Mouse (Mus musculus): ENCODE data around the gene Sptb. TPM values are rescaled to one million over a fixed set of nuclear protein-coding genes. Genes with fewer than 3 reads are reported as not detected.

Sptb gene
- polyA plus RNA-seq, 2 experiments, result 39.7 to 59.4 TPM

- Histone ChIP-seq H3K27me3 (ENCODE audit: control insufficient read depth, insufficient read depth, low read length) (no peaks in the 10 kb centered on the region), H3K9me3 (ENCODE audit: control insufficient read depth, low read length) (no peaks in the 10 kb centered on the region), H3K4me2 (ENCODE audit: low read depth) (no peak overlapping the region), H3K27ac (no peak overlapping the region), H3K9ac (replicated peaks) (no peak overlapping the region), H3K4me1 (replicated peaks; ENCODE audit: control insufficient read depth in 2 of 2, insufficient read depth in 2 of 2, low read length in 1 of 2) (peaks cover 19 to 23% of the 10 kb centered on the region in 2 experiments), H3K36me3 (replicated peaks; ENCODE audit: control insufficient read depth, insufficient read depth, low read depth) (peaks cover 83% of the 10 kb centered on the region), H3K4me3 (ENCODE audit: insufficient read depth in 1 of 2, low read depth in 2 of 2, low read length in 2 of 2) (no peak overlapping the region)
- 80% methylated on average over 24 of the region's 24 CpGs for WGBS (ENCODE audit: insufficient replicate concordance)
- no peak for TF ChIP-seq CTCF (IDR thresholded peaks at IDR 0.05; ENCODE audit: low read depth)
- TF ChIP-seq EP300 (IDR thresholded peaks at IDR 0.05; ENCODE audit: low read depth), result no peak
- DNase-seq (ENCODE audit: low read depth in 3 of 3, low spot score in 3 of 3), result no peak
- no peak for ATAC-seq (ENCODE audit: insufficient read depth)
Measured at GRCm38 (mm10) chr12:76598196-76598928, 112.0 kb downstream of the Sptb start.

GRCm38 (mm10) chr12:76597577-76598100 is 112.7 kb downstream of the Sptb start:
- TF ChIP-seq CTCF (IDR thresholded peaks at IDR 0.05; ENCODE audit: low read depth), result no peak
- no peak for TF ChIP-seq EP300 (IDR thresholded peaks at IDR 0.05; ENCODE audit: low read depth)
- Histone ChIP-seq H3K4me3 (ENCODE audit: insufficient read depth in 1 of 2, low read depth in 2 of 2, low read length in 2 of 2) (no peak overlapping the region), H3K4me1 (replicated peaks; ENCODE audit: control insufficient read depth in 2 of 2, insufficient read depth in 2 of 2, low read length in 1 of 2) (peaks cover 22 to 28% of the 10 kb centered on the region in 2 experiments), H3K4me2 (ENCODE audit: low read depth) (no peak overlapping the region), H3K9me3 (ENCODE audit: control insufficient read depth, low read length) (no peaks in the 10 kb centered on the region), H3K36me3 (replicated peaks; ENCODE audit: control insufficient read depth, insufficient read depth, low read depth) (peaks cover 76% of the 10 kb centered on the region), H3K9ac (replicated peaks) (no peak overlapping the region), H3K27me3 (ENCODE audit: control insufficient read depth, insufficient read depth, low read length) (no peaks in the 10 kb centered on the region), H3K27ac (no peak overlapping the region)
- 79% methylated on average over 15 of the region's 15 CpGs for WGBS (ENCODE audit: insufficient replicate concordance)
- DNase-seq (ENCODE audit: low read depth in 3 of 3, low spot score in 3 of 3) (no peak), ATAC-seq (ENCODE audit: insufficient read depth) (no peak)

GRCm38 (mm10) chr12:76596292-76597023 is 113.9 kb downstream of the Sptb start:
- H3K4me1 ChIP-seq (replicated peaks; ENCODE audit: control insufficient read depth in 2 of 2, insufficient read depth in 2 of 2, low read length in 1 of 2), result peaks cover 22 to 28% of the 10 kb centered on the region in 2 experiments
- H3K9ac ChIP-seq (replicated peaks), result no peak overlapping the region
- H3K9me3 ChIP-seq (ENCODE audit: control insufficient read depth, low read length), result no peaks in the 10 kb centered on the region
- H3K27me3 ChIP-seq (ENCODE audit: control insufficient read depth, insufficient read depth, low read length), result no peaks in the 10 kb centered on the region
- DNase-seq (ENCODE audit: low read depth in 3 of 3, low spot score in 3 of 3) (peak in 1 of 3 experiments; percentile 49), ATAC-seq (ENCODE audit: insufficient read depth) (no peak)
- no peak overlapping the region for H3K4me3 ChIP-seq (ENCODE audit: insufficient read depth in 1 of 2, low read depth in 2 of 2, low read length in 2 of 2)
- no peak overlapping the region for H3K4me2 ChIP-seq (ENCODE audit: low read depth)
- 44% methylated on average over 15 of the region's 15 CpGs for WGBS (ENCODE audit: insufficient replicate concordance)
- peaks cover 64% of the 10 kb centered on the region for H3K36me3 ChIP-seq (replicated peaks; ENCODE audit: control insufficient read depth, insufficient read depth, low read depth)
- TF ChIP-seq EP300 (IDR thresholded peaks at IDR 0.05; ENCODE audit: low read depth) (no peak), CTCF (IDR thresholded peaks at IDR 0.05; ENCODE audit: low read depth) (peak; percentile 89)
- no peak overlapping the region for H3K27ac ChIP-seq

- Histone ChIP-seq H3K9me3 (ENCODE audit: control insufficient read depth, low read length) (no peaks in the 10 kb centered on the region), H3K36me3 (replicated peaks; ENCODE audit: control insufficient read depth, insufficient read depth, low read depth) (peaks cover 59% of the 10 kb centered on the region), H3K4me2 (ENCODE audit: low read depth) (no peak overlapping the region), H3K27ac (no peak overlapping the region), H3K4me3 (ENCODE audit: insufficient read depth in 1 of 2, low read depth in 2 of 2, low read length in 2 of 2) (no peak overlapping the region), H3K27me3 (ENCODE audit: control insufficient read depth, insufficient read depth, low read length) (no peaks in the 10 kb centered on the region), H3K9ac (replicated peaks) (no peak overlapping the region; the same call in 1 of the 2 replicates), H3K4me1 (replicated peaks; ENCODE audit: control insufficient read depth in 2 of 2, insufficient read depth in 2 of 2, low read length in 1 of 2) (peaks cover 22 to 28% of the 10 kb centered on the region in 2 experiments)
- DNase-seq (ENCODE audit: low read depth in 3 of 3, low spot score in 3 of 3) (no peak), ATAC-seq (ENCODE audit: insufficient read depth) (no peak)
- no peak for TF ChIP-seq EP300 (IDR thresholded peaks at IDR 0.05; ENCODE audit: low read depth)
- TF ChIP-seq CTCF (IDR thresholded peaks at IDR 0.05; ENCODE audit: low read depth), result no peak
- WGBS (ENCODE audit: insufficient replicate concordance), result 78% methylated on average over 2 of the region's 2 CpGs
Measured at GRCm38 (mm10) chr12:76595830-76596229, 114.5 kb downstream of the Sptb start.

- H3K4me1 ChIP-seq (replicated peaks; ENCODE audit: control insufficient read depth in 2 of 2, insufficient read depth in 2 of 2, low read length in 1 of 2), result peaks cover 22 to 28% of the 10 kb centered on the region in 2 experiments
Measured at GRCm38 (mm10) chr12:76594556-76594955, 115.8 kb downstream of the Sptb start.

More at GRCm38 (mm10) chr12:76594556-76594955, 115.8 kb downstream of the Sptb start:
- peaks cover 46% of the 10 kb centered on the region for H3K36me3 ChIP-seq (replicated peaks; ENCODE audit: control insufficient read depth, insufficient read depth, low read depth)
- ATAC-seq (ENCODE audit: insufficient read depth) (0 out of 2 replicates have a peak, but pooled peaks have one; percentile 2), DNase-seq (ENCODE audit: low read depth in 3 of 3, low spot score in 3 of 3) (no peak)
- H3K9me3 ChIP-seq (ENCODE audit: control insufficient read depth, low read length), result no peaks in the 10 kb centered on the region
- no peak overlapping the region for H3K4me3 ChIP-seq (ENCODE audit: insufficient read depth in 1 of 2, low read depth in 2 of 2, low read length in 2 of 2)
- H3K9ac ChIP-seq (replicated peaks), result peak overlapping the region; percentile 55
- 58% methylated on average over 3 of the region's 3 CpGs for WGBS (ENCODE audit: insufficient replicate concordance)
- peak overlapping the region; percentile 90 for H3K27ac ChIP-seq
- no peaks in the 10 kb centered on the region for H3K27me3 ChIP-seq (ENCODE audit: control insufficient read depth, insufficient read depth, low read length)
- peak overlapping the region; percentile 55 for H3K4me2 ChIP-seq (ENCODE audit: low read depth)
- TF ChIP-seq EP300 (IDR thresholded peaks at IDR 0.05; ENCODE audit: low read depth) (no peak), CTCF (IDR thresholded peaks at IDR 0.05; ENCODE audit: low read depth) (no peak)

All from liver, embryonic 14.5 days (tissue).